Mouse (Mus musculus) embryonic facial prominence, embryonic 10.5 days (tissue): ENCODE data around the gene Olfr248. TPM values are rescaled to one million over a fixed set of nuclear protein-coding genes. Genes with fewer than 3 reads are reported as not detected.
"Not testable (repeated sequence)": the region's sequence is repeated elsewhere in the genome, so short reads cannot be mapped to it uniquely, and the experiment has no call there.

ENCODE experiments used
- DNase-seq: peaks from one replicate; pipeline ENCODE4 v3.0.0-alpha.2; 2017; ENCODE audit warnings: low spot score
- H3K27ac ChIP-seq: fragments of 300-500 bp; sonication (generic); replicated peaks from 2 replicates; pipeline ENCODE4 v1.5.1; 2016; ENCODE audit warnings: mild to moderate bottlenecking
- H3K27me3 ChIP-seq: fragments of 300-500 bp; sonication (generic); replicated peaks from 2 replicates; pipeline ENCODE4 v1.6.1; 2016; ENCODE audit warnings: low read depth, mild to moderate bottlenecking; ENCODE audit not compliant: poor library complexity, severe bottlenecking
- H3K36me3 ChIP-seq: fragments of 300-500 bp; sonication (generic); replicated peaks from 2 replicates; pipeline ENCODE4 v1.6.1; 2016; ENCODE audit warnings: mild to moderate bottlenecking, moderate library complexity
- H3K4me1 ChIP-seq: fragments of 300-500 bp; sonication (generic); 2 replicates; pipeline ENCODE4 v1.6.1; 2016
- H3K4me3 ChIP-seq: fragments of 300-500 bp; sonication (generic); 2 replicates; pipeline ENCODE4 v1.5.1; 2016; ENCODE audit warnings: mild to moderate bottlenecking, moderate library complexity
- H3K9me3 ChIP-seq: fragments of 300-500 bp; sonication (generic); 2 replicates; pipeline ENCODE4 v1.6.1; 2016; ENCODE audit warnings: mild to moderate bottlenecking
- WGBS: fragments of 180-500 bp; shearing (Covaris S2); methylation state at CpG from one replicate; pipeline ENCODE4 v1.1.7; 2016; 5-methylcytosine and 5-hydroxymethylcytosine counted together
- polyA plus RNA-seq: library from polyadenylated mRNA; unstranded; fragments of >200 nt; fragmentation: Nextera tagmentation; extraction: Ambion mirVana; gene quantifications from 2 replicates; pipeline ENCODE4 v1.2.1, GENCODE M21; 2016

The Olfr248 gene
- not detected in 2 replicates for polyA plus RNA-seq

- Histone ChIP-seq H3K27me3 (no peaks in the 10 kb centered on the region), H3K9me3 (no peaks in the 10 kb centered on the region), H3K36me3 (no peaks in the 10 kb centered on the region), H3K4me1 (no peaks in the 10 kb centered on the region), H3K27ac (no peak within 1 kb of the TSS), H3K4me3 (no peak within 1 kb of the TSS)
- DNase-seq, result no peak
- WGBS, result 93% methylated on average over 2 of the region's 2 CpGs
Observed at GRCm38 (mm10) chr1:174390746-174391145, at the start of gene Olfr248. Gene Olfr248 (plus strand): TSS chr1:174391046.

- not testable (repeated sequence) for H3K4me3 ChIP-seq, H3K9me3 ChIP-seq, H3K27ac ChIP-seq, H3K27me3 ChIP-seq, DNase-seq, H3K36me3 ChIP-seq, H3K4me1 ChIP-seq
- WGBS, result 88% methylated on average over 1 of the region's 1 CpGs
Observed at GRCm38 (mm10) chr1:174353636-174354035, 37.2 kb upstream of the Olfr248 start.

- WGBS, result 81% methylated on average over 5 of the region's 5 CpGs
- no peak for DNase-seq
- Histone ChIP-seq H3K36me3 (no peaks in the 10 kb centered on the region), H3K9me3 (no peaks in the 10 kb centered on the region), H3K27ac (no peak overlapping the region), H3K4me1 (no peaks in the 10 kb centered on the region), H3K4me3 (no peak overlapping the region), H3K27me3 (no peaks in the 10 kb centered on the region)
Observed at GRCm38 (mm10) chr1:174354640-174355039, 36.2 kb upstream of the Olfr248 start.

GRCm38 (mm10) chr1:174364882-174365451, 25.9 kb upstream of the Olfr248 start, which contains the start of gene Olfr417:
Gene Olfr417 (plus strand): TSS chr1:174365122.
- H3K9me3 ChIP-seq, result no peaks in the 10 kb centered on the region
- 76% methylated on average over 2 of the region's 2 CpGs for WGBS
- H3K27ac ChIP-seq, result no peak within 1 kb of the TSS
- no peak within 1 kb of the TSS for H3K4me3 ChIP-seq
- H3K36me3 ChIP-seq, result no peaks in the 10 kb centered on the region
- H3K27me3 ChIP-seq, result no peaks in the 10 kb centered on the region
- H3K4me1 ChIP-seq, result no peaks in the 10 kb centered on the region
- DNase-seq, result no peak

GRCm38 (mm10) chr1:174373799-174374198, 17.0 kb upstream of the Olfr248 start:
- no peaks in the 10 kb centered on the region for H3K9me3 ChIP-seq
- no peak overlapping the region for H3K27ac ChIP-seq
- DNase-seq, result no peak
- H3K4me3 ChIP-seq, result no peak overlapping the region
- no peaks in the 10 kb centered on the region for H3K27me3 ChIP-seq
- no peaks in the 10 kb centered on the region for H3K4me1 ChIP-seq
- no peaks in the 10 kb centered on the region for H3K36me3 ChIP-seq
- WGBS, result 94% methylated on average over 3 of the region's 3 CpGs

- 90% methylated on average over 4 of the region's 4 CpGs for WGBS
- Histone ChIP-seq H3K4me1 (no peaks in the 10 kb centered on the region), H3K4me3 (no peak overlapping the region), H3K36me3 (no peaks in the 10 kb centered on the region), H3K27me3 (no peaks in the 10 kb centered on the region), H3K27ac (no peak overlapping the region), H3K9me3 (no peaks in the 10 kb centered on the region)
- no peak for DNase-seq
Observed at GRCm38 (mm10) chr1:174422959-174423358, 32.1 kb downstream of the Olfr248 start.

- no peaks in the 10 kb centered on the region for H3K27me3 ChIP-seq
- H3K36me3 ChIP-seq, result no peaks in the 10 kb centered on the region
- 64% methylated on average over 1 of the region's 1 CpGs for WGBS
- H3K4me3 ChIP-seq, result no peak within 1 kb of the TSS
- H3K27ac ChIP-seq, result no peak within 1 kb of the TSS
- H3K9me3 ChIP-seq, result no peaks in the 10 kb centered on the region
- no peaks in the 10 kb centered on the region for H3K4me1 ChIP-seq
- DNase-seq, result no peak
Observed at GRCm38 (mm10) chr1:174423764-174424163, 32.9 kb downstream of the Olfr248 start, which contains the start of gene Olfr414. Gene Olfr414 (plus strand): TSS chr1:174424064.

- Histone ChIP-seq H3K27ac (no peak overlapping the region), H3K36me3 (no peaks in the 10 kb centered on the region), H3K9me3 (no peaks in the 10 kb centered on the region), H3K4me3 (no peak overlapping the region), H3K4me1 (no peaks in the 10 kb centered on the region), H3K27me3 (no peaks in the 10 kb centered on the region)
- no peak for DNase-seq
- 49% methylated on average over 3 of the region's 3 CpGs for WGBS
Observed at GRCm38 (mm10) chr1:174426180-174426986, 35.5 kb downstream of the Olfr248 start.

GRCm38 (mm10) chr1:174427402-174427801, 36.6 kb downstream of the Olfr248 start:
- 92% methylated on average over 1 of the region's 1 CpGs for WGBS
- H3K27me3 ChIP-seq, result no peaks in the 10 kb centered on the region
- H3K4me3 ChIP-seq, result no peak overlapping the region
- no peaks in the 10 kb centered on the region for H3K4me1 ChIP-seq
- H3K9me3 ChIP-seq, result no peaks in the 10 kb centered on the region
- H3K27ac ChIP-seq, result no peak overlapping the region
- DNase-seq, result no peak
- no peaks in the 10 kb centered on the region for H3K36me3 ChIP-seq

GRCm38 (mm10) chr1:174428407-174428806, 37.6 kb downstream of the Olfr248 start:
- no peak overlapping the region for H3K4me3 ChIP-seq
- no peaks in the 10 kb centered on the region for H3K36me3 ChIP-seq
- DNase-seq, result no peak
- H3K4me1 ChIP-seq, result no peaks in the 10 kb centered on the region
- WGBS, result 91% methylated on average over 2 of the region's 2 CpGs
- no peaks in the 10 kb centered on the region for H3K9me3 ChIP-seq
- no peaks in the 10 kb centered on the region for H3K27me3 ChIP-seq
- no peak overlapping the region for H3K27ac ChIP-seq

GRCm38 (mm10) chr1:174434121-174434520, 43.3 kb downstream of the Olfr248 start:
- Histone ChIP-seq H3K4me3 (no peak overlapping the region), H3K9me3 (no peaks in the 10 kb centered on the region), H3K27me3 (no peaks in the 10 kb centered on the region), H3K4me1 (no peaks in the 10 kb centered on the region), H3K36me3 (no peaks in the 10 kb centered on the region), H3K27ac (no peak overlapping the region)
- WGBS, result 54% methylated on average over 1 of the region's 1 CpGs
- no peak for DNase-seq
